Mouse (Mus musculus): ENCODE results near the gene Slx.
"Not testable (repeated sequence)": the region's sequence is repeated elsewhere in the genome, so short reads cannot be mapped to it uniquely, and the experiment has no call there.

Gene Slx

DNA sequence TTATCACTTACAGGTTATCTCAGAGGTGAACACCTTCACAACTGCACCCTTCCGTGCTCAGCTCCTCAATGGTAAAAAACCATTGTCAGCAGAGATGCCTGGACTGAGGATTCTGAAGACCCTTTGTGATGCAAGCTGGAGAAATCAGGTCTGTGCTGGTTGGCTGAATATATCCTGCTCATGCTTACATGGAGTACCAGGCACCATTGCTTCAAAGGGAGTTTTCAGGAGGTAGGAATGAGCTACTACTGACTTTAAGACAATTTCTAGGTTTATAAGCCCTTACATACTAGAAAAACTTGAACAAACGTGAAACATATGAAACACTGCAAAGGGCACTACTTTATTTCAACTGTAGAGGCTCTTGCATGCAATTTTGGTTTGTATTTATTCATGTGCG, at the start of gene Slx:
TSS of gene Slx (minus strand) at position 101 of the 400 bp plus-strand sequence.
- DNase-seq (ENCODE audit: low spot score) = not testable (repeated sequence)
